Mouse (Mus musculus): ENCODE data around the gene Ing2. TPM values are rescaled to one million over a fixed set of nuclear protein-coding genes. Genes with fewer than 3 reads are reported as not detected.

Gene Ing2
- polyA plus RNA-seq, 1 experiment from 2014 or later = 10.4 TPM

DNA sequence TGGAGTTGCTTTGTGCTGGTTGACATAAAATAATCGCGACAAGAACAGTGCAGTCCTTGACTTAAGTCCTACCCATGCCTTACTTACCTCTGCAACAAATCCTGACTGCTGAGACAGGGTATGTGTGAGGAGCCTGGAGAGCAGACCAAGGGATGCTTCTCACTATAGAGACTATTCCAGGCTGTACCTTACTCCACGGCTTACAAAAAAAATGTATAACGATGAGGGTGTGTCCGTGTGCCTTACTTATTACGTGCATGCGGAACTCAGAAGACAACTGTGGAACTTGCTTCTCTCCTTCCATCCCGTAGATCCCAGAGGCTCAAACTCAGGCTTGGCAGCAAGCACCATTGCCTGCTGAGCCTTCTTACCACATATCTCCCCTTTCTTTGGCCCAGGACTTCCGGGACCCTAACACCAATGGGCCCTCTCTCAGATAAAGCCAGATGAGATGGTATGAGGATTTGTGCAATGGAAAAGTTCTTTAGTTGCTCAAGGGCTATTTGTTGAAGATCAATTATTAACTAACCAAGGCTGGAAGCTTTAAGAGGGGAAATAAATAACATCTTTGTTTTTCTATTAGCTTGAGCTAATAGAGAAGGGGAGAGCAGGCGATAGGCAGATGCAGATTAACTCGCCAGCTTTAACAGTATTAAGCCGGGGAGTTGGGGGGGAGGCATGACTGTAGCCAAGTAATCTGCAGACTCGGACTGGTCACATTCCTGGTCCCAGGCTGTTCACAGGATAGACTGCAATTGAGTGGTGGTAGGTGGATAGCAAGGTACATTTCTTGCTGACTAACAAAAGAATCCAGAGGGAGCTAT is 23.2 kb downstream of the Ing2 start:
- Histone ChIP-seq H3K9ac (no peak overlapping the region), H3K9me3 (replicated peaks) (peaks cover 4% of the 10 kb centered on the region; the same call in 1 of the 2 replicates), H3K4me1 (replicated peaks) (0 out of 2 replicates have a peak, but pooled peaks cover 4% of the 10 kb centered on the region), H3K4me2 (no peak overlapping the region), H3K4me3 (no peak overlapping the region), H3K36me3 (no peaks in the 10 kb centered on the region), H3K27me3 (replicated peaks) (no peaks in the 10 kb centered on the region), H3K27ac (ENCODE audit: poor library complexity, severe bottlenecking) (no peak overlapping the region)
- WGBS = 83% methylated on average over 13 of the region's 13 CpGs
- no peak for ATAC-seq (ENCODE audit: insufficient number of reproducible peaks, low FRiP score)

DNA sequence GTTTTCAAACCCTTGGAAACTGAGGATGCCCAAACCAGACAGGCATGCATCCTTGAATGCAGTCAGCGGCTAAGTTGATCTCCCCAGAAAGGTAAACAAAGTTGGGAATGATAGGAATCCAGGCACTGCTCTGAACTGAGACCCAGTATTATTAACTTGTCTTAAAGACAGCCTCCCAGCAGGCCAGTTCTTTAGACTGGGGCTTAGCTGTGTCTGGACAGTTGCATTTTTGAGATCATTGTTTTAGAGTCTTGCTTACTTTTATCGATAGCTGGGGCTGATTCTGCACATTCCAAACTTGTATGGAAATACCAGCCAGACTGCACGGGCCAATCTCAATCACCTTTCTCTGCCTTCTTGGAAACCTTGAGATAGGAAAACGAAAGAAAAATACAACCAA is 24.5 kb downstream of the Ing2 start:
- no peak for ATAC-seq (ENCODE audit: insufficient number of reproducible peaks, low FRiP score)
- 32% methylated on average over 4 of the region's 4 CpGs for WGBS

GRCm38 (mm10) chr8:47649551-47649950 is 25.8 kb downstream of the Ing2 start:
- H3K36me3 ChIP-seq = no peaks in the 10 kb centered on the region
- H3K9me3 ChIP-seq (replicated peaks) = peaks cover 11% of the 10 kb centered on the region
- H3K9ac ChIP-seq = no peak overlapping the region
- H3K27ac ChIP-seq (ENCODE audit: poor library complexity, severe bottlenecking) = no peak overlapping the region
- WGBS = 85% methylated on average over 9 of the region's 9 CpGs
- 0 out of 2 replicates have a peak, but pooled peaks cover 4% of the 10 kb centered on the region for H3K4me1 ChIP-seq (replicated peaks)
- no peak overlapping the region for H3K4me3 ChIP-seq
- H3K27me3 ChIP-seq (replicated peaks) = no peaks in the 10 kb centered on the region
- ATAC-seq (ENCODE audit: insufficient number of reproducible peaks, low FRiP score) = no peak
- H3K4me2 ChIP-seq = no peak overlapping the region

More for the DNA sequence above, 24.5 kb downstream of the Ing2 start:
- H3K27ac ChIP-seq (ENCODE audit: poor library complexity, severe bottlenecking) = no peak overlapping the region
- H3K4me2 ChIP-seq = no peak overlapping the region
- no peaks in the 10 kb centered on the region for H3K36me3 ChIP-seq
- peaks cover 11% of the 10 kb centered on the region for H3K9me3 ChIP-seq (replicated peaks)
- H3K9ac ChIP-seq = no peak overlapping the region
- 0 out of 2 replicates have a peak, but pooled peaks cover 4% of the 10 kb centered on the region for H3K4me1 ChIP-seq (replicated peaks)
- no peak overlapping the region for H3K4me3 ChIP-seq
- H3K27me3 ChIP-seq (replicated peaks) = no peaks in the 10 kb centered on the region

DNA sequence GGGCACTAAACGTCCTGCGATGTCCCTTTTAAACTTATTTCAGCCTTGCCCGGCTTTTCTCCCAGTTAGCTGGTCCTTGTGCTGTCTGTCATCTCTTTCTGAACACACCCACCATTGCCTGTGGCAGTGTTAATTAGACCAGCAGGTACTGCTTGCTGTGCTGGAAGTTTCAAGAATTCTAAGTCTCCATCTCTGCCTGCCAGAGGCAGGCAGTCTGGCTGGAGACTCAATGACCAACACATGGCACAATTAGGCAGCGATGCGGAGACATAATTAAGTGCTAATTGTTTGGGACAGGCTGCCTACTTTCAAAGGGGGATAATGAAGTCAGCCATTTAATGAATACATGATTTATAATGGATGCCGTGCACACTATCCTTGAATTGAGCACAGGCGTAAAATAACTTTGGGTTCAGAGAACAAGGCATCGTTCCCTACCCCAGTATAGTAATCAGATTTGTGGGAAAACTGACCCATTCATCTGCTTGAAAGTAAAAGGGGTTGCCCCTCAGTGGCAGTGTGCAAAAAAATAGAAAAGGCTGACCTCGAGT is 32.8 kb downstream of the Ing2 start:
- Histone ChIP-seq H3K4me2 (no peak overlapping the region), H3K4me3 (no peak overlapping the region), H3K4me1 (replicated peaks) (peaks cover 6% of the 10 kb centered on the region; the same call in 1 of the 2 replicates), H3K27ac (ENCODE audit: poor library complexity, severe bottlenecking) (no peak overlapping the region), H3K9me3 (replicated peaks) (peaks cover 17% of the 10 kb centered on the region), H3K9ac (no peak overlapping the region), H3K36me3 (no peaks in the 10 kb centered on the region), H3K27me3 (replicated peaks) (no peaks in the 10 kb centered on the region)
- no peak for ATAC-seq (ENCODE audit: insufficient number of reproducible peaks, low FRiP score)
- WGBS = 84% methylated on average over 9 of the region's 9 CpGs

DNA sequence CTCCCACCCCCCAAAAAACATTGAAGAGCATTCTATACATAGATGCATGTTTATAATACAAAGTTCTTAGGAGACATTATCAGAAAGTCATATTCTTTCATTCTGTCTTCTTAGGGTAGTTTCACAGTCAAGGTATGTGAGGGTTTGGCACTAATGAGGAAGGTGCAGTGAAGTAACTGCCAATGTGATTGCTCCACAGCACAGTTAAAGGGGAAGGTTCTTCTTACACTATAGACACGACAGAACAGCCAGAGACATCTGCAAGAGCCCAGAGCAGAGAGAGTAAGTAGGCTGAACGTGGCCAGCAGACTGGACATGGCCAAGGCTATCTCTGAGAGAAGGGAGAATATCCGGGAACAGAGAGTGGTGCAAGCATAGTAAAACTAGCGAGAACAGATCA is 38.2 kb downstream of the Ing2 start:
- 55% methylated on average over 4 of the region's 4 CpGs for WGBS
- H3K36me3 ChIP-seq = no peaks in the 10 kb centered on the region
- H3K27me3 ChIP-seq (replicated peaks) = no peaks in the 10 kb centered on the region
- H3K9me3 ChIP-seq (replicated peaks) = peaks cover 14% of the 10 kb centered on the region
- no peak overlapping the region for H3K4me3 ChIP-seq
- no peak overlapping the region for H3K9ac ChIP-seq
- no peak overlapping the region for H3K27ac ChIP-seq (ENCODE audit: poor library complexity, severe bottlenecking)
- no peak for ATAC-seq (ENCODE audit: insufficient number of reproducible peaks, low FRiP score)
- H3K4me1 ChIP-seq (replicated peaks) = peaks cover 11% of the 10 kb centered on the region; the same call in 1 of the 2 replicates
- no peak overlapping the region for H3K4me2 ChIP-seq

GRCm38 (mm10) chr8:47636032-47636431 is 39.3 kb downstream of the Ing2 start:
- WGBS = 66% methylated on average over 3 of the region's 3 CpGs
- no peaks in the 10 kb centered on the region for H3K36me3 ChIP-seq
- peaks cover 16% of the 10 kb centered on the region for H3K9me3 ChIP-seq (replicated peaks)
- no peaks in the 10 kb centered on the region for H3K27me3 ChIP-seq (replicated peaks)
- H3K27ac ChIP-seq (ENCODE audit: poor library complexity, severe bottlenecking) = no peak overlapping the region
- no peak for ATAC-seq (ENCODE audit: insufficient number of reproducible peaks, low FRiP score)
- no peak overlapping the region for H3K4me2 ChIP-seq
- no peak overlapping the region for H3K9ac ChIP-seq
- peaks cover 11% of the 10 kb centered on the region; the same call in 1 of the 2 replicates for H3K4me1 ChIP-seq (replicated peaks)
- H3K4me3 ChIP-seq = no peak overlapping the region

DNA sequence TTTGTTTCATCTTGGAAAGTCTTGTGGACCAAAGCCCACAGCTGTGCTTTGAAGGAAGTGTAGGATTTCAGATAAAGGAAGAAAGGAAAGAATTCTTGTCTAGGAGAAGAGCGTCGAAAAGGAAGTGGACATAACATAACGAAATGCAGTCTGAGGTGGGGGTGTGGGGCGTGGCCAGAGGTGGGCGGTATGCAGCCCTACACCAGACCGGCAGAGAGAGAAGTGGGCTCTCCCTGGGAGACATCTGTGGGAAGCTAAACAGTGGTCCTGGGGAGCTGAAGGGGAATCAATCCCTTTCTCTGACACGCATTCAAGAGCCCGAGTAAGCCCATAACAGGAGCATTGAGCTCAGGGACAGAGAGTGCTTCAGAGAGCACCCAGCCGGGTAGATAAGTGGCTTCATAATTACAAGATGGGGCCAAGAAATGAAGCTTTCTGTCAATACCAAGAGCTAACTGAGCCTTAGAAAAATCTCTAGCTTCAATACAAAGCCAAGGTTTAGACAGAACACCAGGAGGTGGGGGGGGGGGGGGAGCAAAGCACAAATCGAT is 40.5 kb downstream of the Ing2 start:
- H3K4me2 ChIP-seq = peak overlapping the region; percentile 9
- no peak overlapping the region for H3K9ac ChIP-seq
- H3K27me3 ChIP-seq (replicated peaks) = no peaks in the 10 kb centered on the region
- H3K27ac ChIP-seq (ENCODE audit: poor library complexity, severe bottlenecking) = no peak overlapping the region
- 46% methylated on average over 10 of the region's 10 CpGs for WGBS
- ATAC-seq (ENCODE audit: insufficient number of reproducible peaks, low FRiP score) = no peak
- no peaks in the 10 kb centered on the region for H3K36me3 ChIP-seq
- H3K4me3 ChIP-seq = no peak overlapping the region
- peaks cover 11% of the 10 kb centered on the region; the same call in 1 of the 2 replicates for H3K4me1 ChIP-seq (replicated peaks)
- H3K9me3 ChIP-seq (replicated peaks) = peaks cover 16% of the 10 kb centered on the region

GRCm38 (mm10) chr8:47621144-47621543 is 54.2 kb downstream of the Ing2 start:
- Histone ChIP-seq H3K27me3 (replicated peaks) (no peaks in the 10 kb centered on the region), H3K4me1 (replicated peaks) (no peaks in the 10 kb centered on the region), H3K27ac (ENCODE audit: poor library complexity, severe bottlenecking) (no peak overlapping the region), H3K4me2 (no peak overlapping the region), H3K36me3 (no peaks in the 10 kb centered on the region), H3K9ac (no peak overlapping the region), H3K9me3 (replicated peaks) (peaks cover 9% of the 10 kb centered on the region; the same call in 1 of the 2 replicates), H3K4me3 (no peak overlapping the region)
- 92% methylated on average over 1 of the region's 1 CpGs for WGBS
- ATAC-seq (ENCODE audit: insufficient number of reproducible peaks, low FRiP score) = no peak

Other genes with a start within 250 kb of the Ing2 start
- gene Stox2, start 229.2 kb downstream of the Ing2 start, polyA plus RNA-seq (2016; fragmentation: Nextera tagmentation; extraction: Ambion mirVana) = 10.3 and 13.2 TPM in 2 replicates
- gene Trappc11, start 142.1 kb downstream of the Ing2 start, polyA plus RNA-seq (2016; fragmentation: Nextera tagmentation; extraction: Ambion mirVana) = 26.0 and 28.4 TPM in 2 replicates
- gene Rwdd4a, start 141.9 kb downstream of the Ing2 start, polyA plus RNA-seq (2016; fragmentation: Nextera tagmentation; extraction: Ambion mirVana) = 32.9 and 34.1 TPM in 2 replicates
- gene Cdkn2aip, start 38.4 kb upstream of the Ing2 start, polyA plus RNA-seq (2016; fragmentation: Nextera tagmentation; extraction: Ambion mirVana) = 19.5 and 21.1 TPM in 2 replicates
- gene Cldn24, start 146.6 kb upstream of the Ing2 start, polyA plus RNA-seq (2016; fragmentation: Nextera tagmentation; extraction: Ambion mirVana) = not detected in 2 replicates
- gene Cldn22, start 148.9 kb upstream of the Ing2 start, polyA plus RNA-seq (2016; fragmentation: Nextera tagmentation; extraction: Ambion mirVana) = not detected in 2 replicates

Data from heart, embryonic 12.5 days (tissue).